Mouse (Mus musculus) lung, embryonic 14.5 days (tissue): ENCODE results near the gene Cbx7. TPM values are rescaled to one million over a fixed set of nuclear protein-coding genes. Genes with fewer than 3 reads are reported as not detected.

Experiments used
- ATAC-seq: fragments of 200-750 bp; cut with Nextera tagmentation; 2 replicates; pipeline ENCODE4 v1.8.0; 2017; ENCODE audit warnings: mild to moderate bottlenecking, moderate TSS enrichment, moderate library complexity; ENCODE audit not compliant: insufficient read depth
- DNase-seq: peaks from one replicate; pipeline ENCODE4 v3.0.0-alpha.2; 2015
- H3K27ac ChIP-seq: fragments of 300-500 bp; sonication (generic); 2 replicates; pipeline ENCODE4 v1.5.1; 2014; ENCODE audit warnings: low read depth, mild to moderate bottlenecking, moderate library complexity
- H3K27me3 ChIP-seq: fragments of 300-500 bp; sonication (generic); 2 replicates; pipeline ENCODE4 v1.6.1; 2014; ENCODE audit warnings: low read length, control low read depth; ENCODE audit not compliant: insufficient read depth
- H3K36me3 ChIP-seq: fragments of 300-500 bp; sonication (generic); 2 replicates; pipeline ENCODE4 v1.6.1; 2014; ENCODE audit warnings: control low read depth; ENCODE audit not compliant: insufficient read depth
- H3K4me1 ChIP-seq: fragments of 300-500 bp; sonication (generic); 2 replicates; pipeline ENCODE4 v1.6.1; 2014; ENCODE audit warnings: antibody characterized with exemption, control low read depth; ENCODE audit not compliant: insufficient read depth
- H3K4me2 ChIP-seq: fragments of 300-500 bp; sonication (generic); 2 replicates; pipeline ENCODE4 v1.6.1; 2014; ENCODE audit warnings: mild to moderate bottlenecking
- H3K4me3 ChIP-seq: fragments of 300-500 bp; sonication (generic); 2 replicates; pipeline ENCODE4 v1.5.1; 2014; ENCODE audit warnings: low read depth, low read length
- H3K9ac ChIP-seq: fragments of 300-500 bp; sonication (generic); 2 replicates; pipeline ENCODE4 v1.6.1; 2014
- H3K9me3 ChIP-seq: fragments of 300-500 bp; sonication (generic); 2 replicates; pipeline ENCODE4 v1.6.1; 2016; ENCODE audit warnings: low read depth, low read length, control low read depth
- CTCF ChIP-seq: IDR thresholded peaks from 2 replicates; pipeline ENCODE4 v1.5.1; 2016; ENCODE audit warnings: antibody characterized with exemption, low read depth
- WGBS: fragments of 180-500 bp; shearing (Covaris S2); extraction: QIAGEN DNeasy Blood & Tissue Kit; methylation state at CpG from one replicate; pipeline ENCODE4 v1.1.7; 2014; 5-methylcytosine and 5-hydroxymethylcytosine counted together
- polyA plus RNA-seq: library from polyadenylated mRNA; unstranded; fragments of >200 nt; fragmentation: Nextera tagmentation; extraction: Ambion mirVana; gene quantifications from 2 replicates; pipeline ENCODE4 v1.2.1, GENCODE M21; 2014

The Cbx7 gene
- polyA plus RNA-seq, 1 experiment from 2014 or later: 2.3 TPM

DNA sequence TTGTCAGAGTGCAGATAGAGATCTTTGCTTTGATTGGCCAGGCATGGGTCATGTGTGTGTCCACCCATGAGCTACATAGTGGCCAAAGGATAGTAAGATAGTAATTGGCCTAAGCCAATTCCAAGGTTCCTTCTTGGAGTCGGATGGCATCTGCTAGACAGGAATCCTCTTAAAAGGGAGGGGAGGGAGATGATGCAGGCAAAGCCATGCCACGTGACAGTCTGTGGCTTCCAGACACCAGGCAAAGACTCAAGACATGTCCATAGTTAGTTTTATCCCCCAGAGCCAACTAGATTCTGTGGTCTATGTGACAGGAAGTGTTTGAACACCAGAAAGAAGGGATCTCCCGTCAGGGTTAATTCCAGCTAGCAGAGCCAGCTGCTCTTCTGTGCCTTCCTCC is 12.5 kb downstream of the Cbx7 start:
- Histone ChIP-seq H3K9me3 (no peaks in the 10 kb centered on the region), H3K27ac (no peak overlapping the region), H3K4me3 (no peak overlapping the region), H3K27me3 (no peaks in the 10 kb centered on the region), H3K9ac (no peak overlapping the region), H3K4me2 (no peak overlapping the region), H3K4me1 (peaks cover 2% of the 10 kb centered on the region; the same call in 1 of the 2 replicates), H3K36me3 (no peaks in the 10 kb centered on the region)
- ATAC-seq (no peak), DNase-seq (no peak)
- 50% methylated on average over 3 of the region's 3 CpGs for WGBS
- no peak for TF ChIP-seq CTCF

DNA sequence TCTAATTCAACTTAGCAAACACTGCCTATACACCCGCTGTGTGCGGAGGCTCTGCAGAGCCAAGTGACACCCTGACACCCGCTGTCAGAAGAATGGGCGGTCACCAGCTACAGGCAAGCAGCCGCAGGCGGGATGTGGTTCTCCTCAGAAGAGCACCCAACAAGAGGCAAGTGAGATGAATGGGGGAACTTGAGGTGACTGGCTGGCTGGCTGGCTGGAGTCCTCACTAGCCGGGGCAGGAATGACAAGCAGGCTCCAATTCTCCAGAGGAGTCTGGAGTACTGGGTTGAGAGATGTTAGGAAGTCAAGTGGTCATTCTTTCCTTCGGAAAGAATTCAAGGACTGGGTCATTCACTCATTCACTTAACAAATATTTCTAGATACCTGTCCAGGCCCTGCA is 14.4 kb downstream of the Cbx7 start:
- H3K4me3 ChIP-seq: no peak overlapping the region
- H3K27ac ChIP-seq: no peak overlapping the region
- no peak overlapping the region for H3K4me2 ChIP-seq
- no peak for TF ChIP-seq CTCF
- H3K4me1 ChIP-seq: peaks cover 15% of the 10 kb centered on the region
- H3K9me3 ChIP-seq: no peaks in the 10 kb centered on the region
- 53% methylated on average over 8 of the region's 8 CpGs for WGBS
- no peaks in the 10 kb centered on the region for H3K27me3 ChIP-seq
- H3K36me3 ChIP-seq: no peaks in the 10 kb centered on the region
- ATAC-seq (peak; percentile 35; the same call in 1 of the 2 replicates), DNase-seq (no peak)
- no peak overlapping the region for H3K9ac ChIP-seq

DNA sequence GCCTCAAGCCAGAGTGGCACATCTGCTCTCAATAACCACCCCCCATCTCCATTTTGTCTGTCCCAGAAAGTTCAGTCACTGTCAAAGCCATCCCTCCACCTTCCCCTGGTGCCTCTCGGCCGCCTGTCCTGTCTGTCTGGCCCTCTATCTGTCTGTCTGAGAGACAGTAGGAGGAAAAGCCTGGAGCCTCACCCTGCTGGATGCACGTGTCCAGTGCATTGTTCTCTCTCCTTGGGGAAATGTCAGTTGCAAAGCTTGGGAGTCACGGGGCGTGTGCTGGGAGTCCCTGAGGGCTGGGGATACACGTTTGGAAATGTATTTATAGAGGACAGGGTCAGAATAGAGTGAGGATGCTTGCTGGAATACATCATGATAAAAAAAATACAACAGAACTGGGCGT is 17.4 kb downstream of the Cbx7 start:
- H3K4me3 ChIP-seq: no peak overlapping the region
- H3K4me1 ChIP-seq: peaks cover 30% of the 10 kb centered on the region
- H3K9me3 ChIP-seq: no peaks in the 10 kb centered on the region
- H3K36me3 ChIP-seq: no peaks in the 10 kb centered on the region
- H3K9ac ChIP-seq: no peak overlapping the region
- H3K4me2 ChIP-seq: no peak overlapping the region
- H3K27ac ChIP-seq: peak overlapping the region; percentile 74; the same call in 1 of the 2 replicates
- no peak for ATAC-seq
- 64% methylated on average over 7 of the region's 7 CpGs for WGBS
- TF ChIP-seq CTCF: no peak
- no peaks in the 10 kb centered on the region for H3K27me3 ChIP-seq
- DNase-seq: peak; percentile 38

DNA sequence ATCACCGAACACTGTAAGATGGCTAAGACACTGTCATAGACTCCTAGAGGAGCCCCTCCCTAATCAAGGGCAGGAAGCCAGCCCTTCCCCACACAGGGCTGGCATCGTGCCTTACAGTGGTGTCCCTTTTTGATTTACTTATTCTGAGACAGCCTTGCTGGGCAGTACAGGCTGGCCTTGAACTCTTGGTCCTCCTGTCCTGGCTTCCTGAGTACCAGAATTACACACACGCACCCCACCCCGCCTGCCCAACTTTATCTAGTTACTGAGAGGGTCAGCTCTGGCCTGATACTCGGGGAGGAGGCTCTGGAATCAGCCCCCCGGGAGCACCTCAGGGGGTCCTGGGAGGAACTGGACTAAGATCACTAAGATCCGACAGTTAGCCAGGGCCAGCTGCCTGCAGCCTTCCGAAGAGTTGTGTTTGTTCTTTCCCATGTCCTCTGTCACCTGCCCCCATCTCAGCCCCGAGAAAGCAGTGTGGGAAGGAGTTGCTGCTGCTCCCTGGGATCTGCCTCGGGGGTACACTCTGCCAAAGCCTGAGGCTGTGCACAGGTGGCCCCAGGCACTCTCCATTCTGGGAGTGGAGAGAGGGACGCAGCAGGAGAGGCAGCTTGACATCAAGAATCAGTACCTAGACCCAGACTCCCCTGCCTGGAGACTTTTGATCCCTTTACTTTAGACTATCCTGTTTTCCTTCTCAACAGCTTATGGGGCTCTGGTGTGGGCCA is 18.3 kb downstream of the Cbx7 start:
- Histone ChIP-seq H3K9ac (no peak overlapping the region), H3K4me3 (no peak overlapping the region), H3K4me1 (peaks cover 30% of the 10 kb centered on the region), H3K9me3 (no peaks in the 10 kb centered on the region), H3K27ac (peak overlapping the region; percentile 74; the same call in 1 of the 2 replicates), H3K4me2 (peak overlapping the region; percentile 42; the same call in 1 of the 2 replicates), H3K27me3 (no peaks in the 10 kb centered on the region), H3K36me3 (no peaks in the 10 kb centered on the region)
- WGBS: 27% methylated on average over 11 of the region's 11 CpGs
- peak; percentile 83 for DNase-seq
- ATAC-seq: no peak; the same call in 1 of the 2 replicates
- no peak for TF ChIP-seq CTCF

DNA sequence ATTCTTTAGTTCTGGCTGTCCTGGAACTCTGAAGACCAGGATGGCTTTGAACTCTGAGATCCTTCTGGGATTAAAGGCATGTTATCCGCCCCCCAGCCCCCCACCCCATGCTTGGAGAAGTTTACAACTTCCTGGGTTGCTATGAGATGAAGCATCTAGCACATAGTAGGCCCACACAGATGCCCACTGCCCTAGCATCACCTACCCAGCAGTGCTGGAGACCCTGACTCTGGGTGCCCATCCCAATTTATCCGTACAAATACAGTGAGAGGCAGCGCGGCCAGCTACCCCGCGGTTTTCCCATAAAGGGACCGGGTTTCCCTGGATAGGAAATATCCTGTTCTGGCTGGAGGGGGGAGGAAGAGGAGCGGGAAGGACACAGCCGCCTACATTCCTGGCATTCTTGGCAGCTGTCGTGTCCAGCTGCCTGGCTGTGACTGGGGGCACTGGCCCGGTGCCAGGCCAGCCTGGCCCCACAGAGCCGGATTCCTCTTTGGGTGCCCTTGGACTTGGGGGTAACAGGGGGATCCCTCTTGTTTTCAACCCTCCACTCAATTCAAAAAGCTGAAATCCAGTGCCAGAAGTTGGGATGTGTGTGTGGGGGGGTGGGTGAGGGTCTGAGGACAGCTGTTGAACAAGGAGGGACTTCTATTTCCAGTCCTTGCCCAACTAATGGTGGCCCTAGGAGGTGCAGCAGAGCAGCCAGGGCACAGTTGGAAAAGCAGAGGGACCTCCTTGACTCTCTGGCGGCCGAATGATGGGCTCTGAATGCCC is 19.0 kb downstream of the Cbx7 start:
- DNase-seq (peak; percentile 82), ATAC-seq (peak; percentile 50)
- Histone ChIP-seq H3K4me1 (peaks cover 30% of the 10 kb centered on the region), H3K36me3 (no peaks in the 10 kb centered on the region), H3K27ac (peak overlapping the region; percentile 79), H3K27me3 (no peaks in the 10 kb centered on the region), H3K4me3 (no peak overlapping the region), H3K9me3 (no peaks in the 10 kb centered on the region), H3K4me2 (peak overlapping the region; percentile 42; the same call in 1 of the 2 replicates), H3K9ac (peak overlapping the region; percentile 35; the same call in 1 of the 2 replicates)
- 19% methylated on average over 14 of the region's 14 CpGs for WGBS
- no peak for TF ChIP-seq CTCF

- no peak for ATAC-seq
- 65% methylated on average over 6 of the region's 6 CpGs for WGBS
- Histone ChIP-seq H3K36me3 (no peaks in the 10 kb centered on the region), H3K27ac (peak overlapping the region; percentile 79), H3K4me3 (no peak overlapping the region), H3K4me1 (peaks cover 30% of the 10 kb centered on the region), H3K9ac (no peak overlapping the region), H3K4me2 (no peak overlapping the region; the same call in 1 of the 2 replicates), H3K9me3 (no peaks in the 10 kb centered on the region), H3K27me3 (no peaks in the 10 kb centered on the region)
- no peak for TF ChIP-seq CTCF
- DNase-seq: no peak
Observed at GRCm38 (mm10) chr15:79951226-79951625, 19.7 kb downstream of the Cbx7 start.
